Mouse (Mus musculus): ENCODE measurements around the gene Strada.

- peak; percentile 7; the same call in 1 of the 2 replicates for TF ChIP-seq CTCF (conservative IDR thresholded peaks at IDR 0.05; ENCODE audit: low read length)
- TF ChIP-seq POU5F1 (IDR thresholded peaks at IDR 0.05; ENCODE audit: borderline replicate concordance, low read length): no peak
Measured at GRCm38 (mm10) chr11:106158081-106158929, 43.7 kb downstream of the Strada start.

Measured in E14TG2a.4 (cell line).